Mouse (Mus musculus): Measurements from ENCODE around the gene Olfr672.
"Not testable (repeated sequence)": the region's sequence is repeated elsewhere in the genome, so short reads cannot be mapped to it uniquely, and the experiment has no call there.

Gene Olfr672

DNA sequence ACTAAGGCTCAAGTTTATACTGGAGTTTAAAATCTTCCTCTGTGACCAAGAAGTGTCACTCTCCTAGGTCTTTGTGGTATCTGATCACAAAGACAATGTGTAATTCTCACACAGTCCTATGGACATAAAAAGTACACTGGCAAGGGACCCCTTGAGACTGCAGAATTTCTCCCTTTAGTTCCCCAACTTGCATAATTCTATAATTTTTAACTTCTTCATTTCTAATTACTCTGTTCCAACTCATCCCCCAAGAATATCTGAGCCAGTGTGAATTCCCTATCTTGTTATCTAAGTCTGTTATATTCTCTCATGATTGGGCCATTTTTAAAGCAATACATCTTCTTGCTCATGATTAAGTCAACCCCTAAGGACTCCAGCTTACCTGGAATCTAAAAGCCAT lies at the start of gene Olfr672:
Gene Olfr672, minus strand, starts transcription at position 101 of the 400 bp plus-strand sequence.
- no peak for DNase-seq

DNA sequence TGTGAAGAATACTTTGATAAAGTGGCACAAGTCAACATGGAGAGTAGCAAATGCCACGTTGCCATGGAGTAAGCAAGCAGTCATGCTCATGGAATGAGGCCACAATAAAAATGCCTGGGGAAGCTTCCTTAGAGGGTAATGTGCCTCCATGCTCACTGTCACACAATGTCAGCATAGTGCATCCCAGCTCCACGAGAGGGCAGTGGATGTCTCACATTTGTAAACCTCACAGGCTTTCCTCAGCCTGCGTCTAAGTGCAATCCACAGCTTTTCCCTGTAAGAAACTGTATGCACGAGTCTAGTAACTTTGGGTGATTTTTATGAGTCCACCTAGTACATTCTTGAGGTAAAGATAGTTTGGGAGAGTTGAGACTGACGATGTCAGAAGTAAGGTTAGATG lies 32.0 kb upstream of the Olfr672 start:
- not testable (repeated sequence) for DNase-seq

DNA sequence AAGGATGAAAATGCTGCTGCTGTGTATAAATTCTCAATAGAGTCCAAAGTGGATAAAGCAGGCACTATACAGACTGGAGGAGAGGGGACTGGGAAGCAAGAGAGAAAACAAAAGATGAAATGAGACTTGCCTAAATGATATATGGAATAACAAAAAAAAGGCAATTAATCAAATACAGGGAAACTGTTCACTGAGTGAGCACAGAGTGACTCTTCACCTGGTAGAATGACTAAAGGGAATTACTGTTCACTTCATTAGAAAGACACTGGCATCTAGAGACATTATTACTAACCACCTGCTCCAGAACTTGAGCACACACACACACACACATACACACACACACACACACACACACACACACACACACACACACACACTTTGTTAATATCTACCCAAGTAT lies 30.6 kb upstream of the Olfr672 start, which contains the start of gene Olfr676:
Gene Olfr676, plus strand, starts transcription at position 301 of the 400 bp plus-strand sequence.
- no peak for DNase-seq

DNA sequence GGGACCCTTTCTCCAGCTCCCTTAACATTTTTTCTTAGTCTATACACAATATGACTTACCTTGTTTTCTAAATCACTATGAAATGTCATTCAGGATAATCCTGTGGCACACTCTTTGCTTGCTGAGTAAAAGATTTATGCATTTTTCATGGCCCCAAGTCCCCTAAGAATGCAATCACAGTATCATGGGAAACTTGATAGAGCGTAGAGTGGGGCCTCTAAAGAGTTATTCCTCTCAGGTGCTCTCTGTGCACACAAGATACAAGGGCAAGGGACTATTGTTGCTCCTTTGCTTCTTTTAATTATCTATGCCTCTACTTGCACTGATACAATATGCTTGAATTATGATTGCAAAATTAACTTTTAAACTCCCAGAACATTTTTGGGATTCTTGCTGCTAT lies 26.5 kb upstream of the Olfr672 start, which contains the start of gene Olfr675:
Gene Olfr675, minus strand, starts transcription at position 101 of the 400 bp plus-strand sequence.
- DNase-seq, result no peak

DNA sequence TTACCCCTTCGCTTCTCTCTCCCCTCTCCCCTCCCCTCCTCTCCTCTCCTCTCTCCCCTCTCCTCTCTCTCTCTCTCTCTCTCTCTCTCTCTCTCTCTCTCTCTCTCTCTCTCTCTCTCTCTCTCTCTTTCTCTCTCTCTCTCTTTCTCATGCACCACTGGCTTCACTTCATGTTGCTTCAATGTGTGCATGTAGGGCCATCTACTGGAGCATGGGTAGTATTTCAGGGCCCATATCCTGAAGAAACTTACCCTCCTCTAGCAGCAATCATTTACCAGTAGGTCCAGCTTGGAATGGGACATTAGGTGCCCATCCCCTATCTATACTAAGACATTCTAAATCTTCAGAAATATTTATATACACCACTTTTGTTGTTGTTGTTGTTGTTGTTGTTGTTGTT lies 20.7 kb upstream of the Olfr672 start:
- no peak for DNase-seq

DNA sequence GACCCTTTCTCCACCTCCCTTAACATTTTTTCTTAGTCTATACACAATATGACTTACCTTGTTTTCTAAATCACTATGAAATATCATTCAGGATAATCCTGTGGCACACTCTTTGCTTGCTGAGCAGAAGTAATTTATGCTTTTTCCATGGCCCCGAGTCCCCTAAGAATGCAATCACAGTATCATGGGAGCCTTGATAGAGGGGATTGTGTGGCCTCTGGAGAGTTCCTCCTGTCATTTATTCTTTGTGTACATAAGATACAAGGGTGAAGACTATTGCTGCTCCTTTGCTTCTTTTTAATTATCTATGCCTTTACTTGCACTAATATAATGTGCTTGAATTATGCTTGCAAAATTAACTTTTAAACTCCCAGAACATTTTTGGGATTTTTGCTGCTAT lies 22.8 kb downstream of the Olfr672 start, which contains the start of gene Olfr671:
Gene Olfr671, minus strand, starts transcription at position 101 of the 400 bp plus-strand sequence.
- no peak for DNase-seq

DNA sequence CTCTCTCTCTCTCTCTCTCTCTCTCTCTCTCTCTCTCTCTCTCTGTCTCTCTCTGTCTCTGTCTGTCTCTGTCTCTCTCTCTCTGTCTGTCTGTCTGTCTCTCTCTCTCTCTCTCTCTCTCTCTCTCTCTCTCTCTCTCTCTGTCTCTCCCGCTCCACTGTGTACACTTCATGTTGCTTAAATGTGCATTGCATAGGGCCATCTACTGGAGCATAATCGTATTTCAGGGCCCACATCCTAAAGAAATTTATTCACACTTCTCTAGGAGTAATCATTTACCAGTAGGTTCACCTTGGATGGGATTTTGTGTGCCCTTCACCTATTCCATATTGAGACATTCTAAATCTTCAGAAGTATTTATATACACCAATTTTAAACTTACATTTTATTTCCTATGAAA lies 29.3 kb downstream of the Olfr672 start:
- not testable (repeated sequence) for DNase-seq

DNA sequence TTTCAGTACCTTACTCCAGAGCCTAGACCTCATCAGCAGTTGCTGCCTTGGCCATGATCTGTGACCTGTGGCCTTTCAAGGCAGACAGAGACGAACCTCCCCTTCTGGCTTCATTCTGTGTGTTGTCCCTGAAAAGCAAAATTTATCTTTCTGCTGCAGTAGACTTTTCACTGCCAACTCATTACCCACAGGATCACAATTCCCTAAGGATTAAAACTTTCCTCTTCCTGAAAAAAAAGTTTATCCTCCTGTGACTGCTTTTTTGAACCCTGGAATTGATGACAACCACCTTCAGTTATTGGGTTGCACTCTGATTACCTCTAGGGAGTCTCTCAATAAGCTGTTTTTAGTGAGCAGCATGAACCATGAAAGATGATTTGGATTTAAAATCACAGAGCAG lies 39.3 kb downstream of the Olfr672 start, which contains the start of gene Olfr670:
Gene Olfr670, minus strand, starts transcription at position 101 of the 400 bp plus-strand sequence.
- DNase-seq, result no peak

DNA sequence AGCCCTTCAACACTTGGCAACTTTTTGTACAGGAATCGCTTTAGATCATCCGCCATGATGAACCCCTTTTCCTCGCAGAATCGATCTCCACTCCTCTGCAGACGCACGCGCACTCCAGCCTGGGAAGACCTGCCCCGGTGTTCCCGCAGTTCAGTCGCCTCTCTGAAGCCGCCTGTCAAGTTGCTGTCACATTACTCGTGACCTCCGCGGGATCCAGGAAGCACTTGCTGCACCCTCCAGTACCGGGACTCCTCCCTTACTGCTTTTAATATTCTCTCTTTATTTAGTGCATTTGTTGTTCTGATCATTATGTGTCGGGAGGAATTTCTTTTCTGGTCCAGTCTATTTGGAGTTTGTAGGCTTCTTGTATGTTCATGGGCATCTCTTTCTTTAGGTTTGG lies 51.6 kb downstream of the Olfr672 start:
- not testable (repeated sequence) for DNase-seq

Measured in lung, postnatal 14 days (tissue).